Mouse (Mus musculus): ENCODE results near the gene Gnaq.
"Not testable (repeated sequence)": the region's sequence is repeated elsewhere in the genome, so short reads cannot be mapped to it uniquely, and the experiment has no call there.

The Gnaq gene

DNA sequence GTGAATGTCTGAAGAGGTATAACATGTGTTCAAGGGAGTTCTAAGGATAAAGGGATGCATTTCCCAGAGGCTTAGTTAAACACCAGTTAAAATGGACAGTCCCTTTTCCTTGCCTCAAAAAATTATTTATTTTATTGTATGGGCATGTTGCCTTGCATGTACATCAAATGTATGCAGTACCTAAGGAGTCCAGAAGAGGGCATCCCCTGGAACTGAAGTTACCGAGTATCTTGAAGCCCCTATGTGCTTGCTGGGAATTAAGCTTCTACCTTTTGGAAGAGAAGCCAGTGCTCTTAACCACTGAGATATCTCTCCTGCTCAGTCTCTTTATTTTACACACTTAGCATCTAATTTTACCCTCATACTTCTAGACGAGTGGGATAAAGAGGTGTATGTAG, 127.8 kb downstream of the Gnaq start:
- no peak for DNase-seq (ENCODE audit: low spot score)

DNA sequence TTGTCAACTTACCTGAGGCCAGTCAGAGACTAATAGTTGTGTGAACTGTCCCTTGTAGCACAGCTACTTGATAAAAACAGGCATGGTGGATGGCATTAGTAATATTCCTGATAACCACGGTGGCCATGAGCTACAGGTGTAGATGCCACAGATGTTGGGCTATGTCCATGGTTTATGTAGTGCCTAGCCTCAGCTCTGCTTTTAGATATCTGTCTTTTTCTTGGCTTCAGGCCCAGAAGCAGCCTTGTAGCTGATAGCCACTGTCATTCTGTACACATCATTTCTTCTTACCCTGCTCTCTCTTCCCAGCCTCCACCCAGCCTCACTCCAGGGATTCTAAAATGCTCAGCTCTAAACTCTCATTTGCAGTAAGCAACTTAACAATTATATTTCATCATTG, 128.3 kb downstream of the Gnaq start:
- DNase-seq (ENCODE audit: low spot score) = no peak

DNA sequence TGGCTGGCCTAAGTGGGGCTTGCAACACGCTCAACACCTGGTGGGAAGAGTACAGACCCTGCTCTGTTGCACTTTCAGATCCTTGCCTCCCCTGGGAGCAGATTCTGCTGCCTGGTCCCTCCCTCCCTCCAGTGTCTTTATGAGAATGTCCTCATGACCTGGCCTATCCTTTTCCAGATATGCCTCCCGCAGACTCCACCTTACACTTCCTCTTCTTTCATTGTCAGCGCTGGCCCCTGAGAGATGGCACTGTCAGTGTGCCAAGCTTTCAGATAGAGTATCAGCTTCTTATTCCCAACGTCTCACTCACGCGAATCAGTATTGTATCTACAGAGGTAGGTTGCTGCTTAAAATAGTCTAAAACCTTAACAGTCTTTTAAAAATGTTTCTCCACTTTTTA, 129.0 kb downstream of the Gnaq start:
- no peak for DNase-seq (ENCODE audit: low spot score)

DNA sequence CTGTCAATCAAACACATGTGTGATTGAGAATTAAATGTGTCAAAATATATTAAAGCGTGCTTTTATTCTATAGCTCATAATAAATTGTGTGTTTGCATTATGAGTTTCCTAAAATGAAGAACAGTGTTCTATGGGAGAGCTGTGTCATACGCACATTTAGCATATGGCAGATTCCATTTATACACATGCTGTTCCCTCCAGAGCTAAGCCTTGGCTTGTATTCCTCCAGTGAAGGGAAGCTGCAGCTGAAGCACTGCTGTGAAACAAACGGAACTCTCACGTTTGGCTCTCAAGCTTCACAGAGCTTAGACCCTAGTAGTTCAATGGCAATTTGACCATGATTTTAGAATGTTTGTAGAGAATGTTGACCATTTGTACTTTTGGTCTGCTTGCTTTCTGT, 129.7 kb downstream of the Gnaq start:
- DNase-seq (ENCODE audit: low spot score) = no peak

DNA sequence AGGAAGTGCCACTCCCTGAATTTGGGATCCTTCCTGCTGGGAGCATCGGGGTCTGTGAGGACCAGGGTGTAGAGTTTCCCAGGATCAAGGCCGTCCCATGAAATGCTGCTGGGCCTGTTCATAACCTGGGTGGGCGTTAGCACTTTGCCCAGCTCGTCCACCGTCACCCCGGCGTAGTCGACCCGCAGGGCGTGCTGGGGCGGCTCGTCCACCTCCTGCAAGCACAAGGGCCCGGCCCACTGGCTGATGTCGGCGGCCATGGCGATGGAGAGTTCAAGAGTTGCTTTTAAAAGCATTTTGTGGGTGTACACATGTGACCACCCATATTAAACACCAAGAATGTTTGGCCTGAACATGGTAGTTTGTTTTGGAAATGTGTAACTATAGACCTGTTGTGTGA, 134.7 kb downstream of the Gnaq start:
- DNase-seq (ENCODE audit: low spot score) = not testable (repeated sequence)

DNA sequence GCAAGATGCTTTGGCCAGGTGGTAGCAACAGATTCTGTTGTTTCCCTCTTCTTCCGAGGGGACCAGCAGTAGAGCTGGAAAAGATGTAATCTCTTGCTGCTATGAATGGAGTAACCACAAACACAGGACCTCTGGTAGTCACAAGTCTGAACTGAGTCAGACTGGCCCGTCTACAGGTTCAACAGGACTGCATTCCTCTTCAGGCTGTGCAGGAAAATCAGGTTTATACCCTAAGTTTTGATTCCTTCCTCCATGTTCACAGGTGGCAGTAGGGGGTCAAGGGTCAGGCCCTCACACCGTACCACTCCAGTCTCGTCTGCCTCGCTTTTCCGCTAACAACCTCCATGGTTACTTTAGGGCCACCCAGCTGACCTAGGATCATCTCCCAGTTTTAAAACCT, 137.6 kb downstream of the Gnaq start:
- DNase-seq (ENCODE audit: low spot score) = no peak

DNA sequence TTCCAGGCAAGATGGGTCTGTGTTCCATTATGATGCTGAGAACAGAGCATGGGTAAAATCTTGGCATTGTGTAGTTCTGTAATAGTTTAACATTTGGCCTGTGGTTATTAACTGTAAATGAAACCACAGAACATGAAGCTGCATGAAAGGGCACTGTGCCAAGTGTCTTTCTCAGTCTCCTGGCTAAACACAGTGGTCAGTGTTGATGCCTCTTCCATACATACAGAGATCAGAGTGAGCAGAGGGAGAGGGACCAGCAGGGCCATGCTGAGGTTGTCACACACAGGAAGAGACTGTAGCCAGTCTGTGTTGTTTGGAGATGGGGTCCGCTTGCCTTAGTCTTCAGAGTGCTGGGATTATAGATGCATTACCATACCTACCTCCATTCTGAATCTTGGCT, 138.4 kb downstream of the Gnaq start:
- no peak for DNase-seq (ENCODE audit: low spot score)

DNA sequence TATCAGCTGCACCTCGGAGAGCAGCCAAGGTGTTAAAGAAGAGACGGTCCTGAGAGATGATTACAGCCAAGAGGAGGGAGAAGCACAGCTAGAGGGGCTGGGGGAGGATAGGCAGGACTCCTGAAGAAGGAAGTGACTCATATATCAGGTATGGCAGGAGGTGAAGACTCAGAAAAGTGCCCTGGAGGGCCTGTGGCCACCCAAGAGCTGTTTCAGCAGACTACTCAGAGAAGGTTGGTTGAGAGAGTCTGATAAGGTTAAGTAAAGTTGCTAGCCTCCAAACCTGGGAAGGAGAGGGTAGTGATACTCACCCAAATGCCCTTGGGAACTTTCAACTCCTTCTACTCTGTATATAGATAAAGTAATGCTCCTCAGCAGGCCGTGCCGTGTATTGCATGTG, 140.4 kb downstream of the Gnaq start:
- no peak for DNase-seq (ENCODE audit: low spot score)

DNA sequence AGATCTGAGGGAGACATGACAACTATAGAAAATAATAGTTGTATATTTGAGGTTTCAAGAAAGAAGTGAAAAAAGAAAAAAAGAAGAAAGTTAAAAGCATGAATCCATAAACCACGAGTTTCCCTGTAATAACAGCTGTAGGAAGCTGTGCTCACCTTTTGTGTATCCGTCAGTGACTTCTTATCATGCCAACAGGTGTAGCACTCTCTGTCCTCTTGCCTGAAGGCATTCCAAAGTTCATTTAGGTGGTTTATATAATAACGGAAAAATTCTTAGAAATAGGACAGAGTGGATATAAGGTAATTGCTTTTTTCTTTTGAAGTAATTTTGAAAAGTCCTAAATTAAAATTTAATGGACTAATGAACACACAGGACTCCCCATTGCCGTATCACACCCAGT, 147.6 kb downstream of the Gnaq start:
- DNase-seq (ENCODE audit: low spot score) = no peak

DNA sequence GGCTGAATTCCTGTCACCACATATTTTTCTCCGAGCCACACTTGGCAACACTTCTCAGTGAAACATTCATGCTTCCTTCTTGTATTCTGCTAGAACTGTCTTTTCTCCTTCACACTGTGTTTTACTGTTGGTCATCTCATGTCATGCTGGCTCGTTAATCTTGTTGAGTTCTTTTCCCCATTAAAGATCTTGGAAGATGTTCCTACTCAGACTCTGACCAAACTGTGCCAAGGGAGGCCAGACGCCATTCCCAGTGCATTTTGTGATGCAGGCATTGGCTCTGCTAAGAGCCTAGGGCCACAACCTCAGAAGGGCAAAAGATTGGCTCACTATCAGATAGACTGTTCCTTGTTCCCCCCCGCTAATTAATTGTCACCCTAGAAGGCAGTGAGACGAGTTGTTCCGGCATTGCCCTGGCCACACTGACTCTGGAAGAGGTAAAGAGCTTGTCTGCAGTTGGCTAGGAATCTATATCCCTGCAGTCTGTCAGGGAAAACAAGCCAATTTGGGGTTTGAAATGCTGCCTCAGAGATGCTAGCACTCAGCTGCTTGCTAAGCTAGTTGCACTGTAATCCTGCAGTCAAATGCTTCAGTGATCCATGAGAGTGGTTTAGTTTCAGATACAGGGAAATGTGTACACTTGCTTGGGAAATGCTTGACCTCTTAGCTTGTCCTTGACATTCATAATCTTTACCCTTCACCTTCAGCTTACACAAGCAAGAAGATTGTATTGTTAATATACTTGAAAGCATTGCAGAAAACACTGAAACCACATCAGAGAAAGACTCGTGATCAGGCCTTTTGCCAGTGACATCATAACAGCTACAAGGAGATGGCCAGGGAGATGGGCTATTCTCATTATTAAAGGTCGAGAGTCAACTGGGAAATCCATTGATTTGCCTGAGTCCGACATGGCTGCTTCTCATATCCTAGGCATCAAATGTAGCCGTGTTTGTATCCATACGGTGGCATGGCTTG, 152.7 kb downstream of the Gnaq start:
- DNase-seq (ENCODE audit: low spot score) = no peak

DNA sequence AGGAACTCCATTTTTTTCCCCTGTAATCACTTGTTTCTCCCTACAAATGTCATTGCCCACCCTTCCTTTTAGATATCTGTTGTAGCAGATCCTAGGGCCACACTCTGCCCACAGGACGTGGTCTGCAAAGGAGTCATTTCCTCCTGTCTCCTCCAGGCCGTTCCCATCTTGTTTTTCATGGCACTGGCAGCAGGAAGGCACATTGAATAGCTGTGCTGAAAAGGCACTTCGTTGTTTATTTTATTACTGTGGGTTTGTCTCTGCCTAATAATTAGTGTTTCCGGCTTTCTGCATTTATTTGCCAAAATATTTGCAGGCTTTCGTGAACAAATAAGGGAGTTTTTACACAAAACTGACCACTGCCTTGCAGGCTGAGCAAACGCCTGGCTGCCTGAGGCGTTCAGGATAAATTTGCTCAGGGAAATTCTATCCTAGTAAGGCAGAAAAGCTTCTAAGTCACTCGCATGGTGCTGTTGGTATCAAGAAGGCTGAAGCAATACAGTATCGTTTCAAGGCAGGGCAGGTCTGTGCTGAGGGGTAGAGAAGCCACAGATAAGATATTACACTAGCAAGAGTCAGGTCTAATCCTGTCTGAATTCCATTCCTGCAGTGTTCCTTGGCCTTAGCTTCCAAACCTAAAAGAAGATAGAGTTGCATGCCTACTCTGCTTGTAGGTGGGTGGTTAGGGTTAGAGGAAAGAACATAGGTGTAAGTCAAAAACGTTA, 154.0 kb downstream of the Gnaq start:
- DNase-seq (ENCODE audit: low spot score) = no peak

DNA sequence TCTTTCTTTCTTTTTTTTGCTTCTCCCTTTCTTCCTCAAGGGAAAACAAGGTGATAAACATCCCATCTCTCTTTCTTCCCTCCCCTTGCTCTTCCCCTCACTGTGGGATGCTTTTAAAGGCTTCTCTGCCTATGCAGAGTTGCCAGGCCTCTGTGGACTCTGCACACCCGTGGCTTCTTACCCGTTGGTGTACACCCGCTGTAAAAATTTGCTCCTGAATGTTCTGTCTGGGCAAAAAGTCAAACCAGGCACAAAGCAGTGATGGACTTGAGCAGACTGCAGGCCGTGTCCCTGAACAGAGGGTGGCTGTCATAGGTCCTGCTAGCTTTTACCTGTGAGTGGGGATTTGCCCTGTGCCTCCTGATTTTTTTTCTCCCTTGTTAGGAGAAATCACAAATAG, 154.7 kb downstream of the Gnaq start:
- no peak for DNase-seq (ENCODE audit: low spot score)

DNA sequence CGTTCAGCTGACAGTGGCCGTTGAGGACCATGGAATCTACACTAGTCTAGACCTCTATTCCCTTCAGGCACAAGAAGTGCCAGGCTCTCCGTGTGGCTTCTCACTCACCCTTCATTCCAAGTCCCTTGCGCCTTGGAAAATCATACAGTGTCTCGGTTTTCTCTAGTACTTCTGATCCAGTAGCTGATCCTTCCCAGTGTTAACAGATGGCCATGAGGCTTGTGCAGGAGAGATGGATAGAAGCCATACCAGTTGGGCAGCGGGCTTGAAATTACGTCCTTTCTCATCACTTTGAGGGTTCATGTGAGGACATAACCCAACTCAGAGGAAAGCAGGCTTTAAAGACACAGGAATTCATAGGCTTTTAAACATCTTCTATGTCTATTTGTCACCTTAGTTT, 155.3 kb downstream of the Gnaq start:
- DNase-seq (ENCODE audit: low spot score) = no peak

DNA sequence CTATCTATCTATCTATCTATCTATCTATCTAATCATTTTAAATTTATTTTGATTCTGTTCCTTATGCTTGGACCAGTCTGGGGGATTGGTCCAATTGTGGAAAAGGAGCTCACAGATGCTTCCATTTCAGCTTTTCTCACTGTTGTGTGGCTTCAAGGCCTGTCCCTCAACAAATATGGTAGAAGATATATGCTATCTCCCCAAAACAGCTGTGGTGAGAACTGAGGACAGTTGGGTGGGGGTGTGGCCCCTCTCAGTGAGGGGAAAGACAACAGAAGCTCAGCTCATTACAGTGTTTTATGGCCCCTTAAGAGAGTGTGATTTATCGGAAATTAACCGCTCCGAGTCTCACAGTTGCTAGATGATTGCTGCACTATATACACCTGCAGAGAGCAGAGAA, 158.5 kb downstream of the Gnaq start:
- no peak for DNase-seq (ENCODE audit: low spot score)

DNA sequence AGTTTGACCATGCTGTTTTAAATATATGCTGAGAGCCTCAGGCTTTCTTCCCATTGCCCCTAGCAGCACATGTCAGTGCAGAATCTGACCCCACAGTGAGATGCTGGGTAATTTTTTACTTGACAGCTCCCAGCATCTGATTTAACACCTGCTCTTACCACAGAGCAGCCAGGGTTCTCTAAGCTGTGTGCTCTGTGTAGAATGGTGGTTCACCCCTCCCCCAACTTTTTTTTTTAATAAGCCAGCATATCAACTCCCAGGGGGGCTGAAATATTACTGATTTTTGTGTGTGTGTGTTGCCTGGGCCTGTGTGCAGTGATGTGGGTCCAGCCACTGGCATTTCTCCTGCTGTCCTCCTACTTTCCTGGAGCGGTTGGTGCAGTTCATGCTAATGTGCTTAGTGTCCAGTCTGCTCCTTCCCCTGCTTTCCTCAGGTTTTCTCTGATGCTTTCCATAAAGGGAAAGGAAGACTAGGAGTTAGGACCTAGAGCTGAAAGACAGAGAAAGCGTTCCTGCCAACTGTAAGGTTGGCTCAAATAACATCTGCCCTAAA, 159.5 kb downstream of the Gnaq start:
- DNase-seq (ENCODE audit: low spot score) = no peak

DNA sequence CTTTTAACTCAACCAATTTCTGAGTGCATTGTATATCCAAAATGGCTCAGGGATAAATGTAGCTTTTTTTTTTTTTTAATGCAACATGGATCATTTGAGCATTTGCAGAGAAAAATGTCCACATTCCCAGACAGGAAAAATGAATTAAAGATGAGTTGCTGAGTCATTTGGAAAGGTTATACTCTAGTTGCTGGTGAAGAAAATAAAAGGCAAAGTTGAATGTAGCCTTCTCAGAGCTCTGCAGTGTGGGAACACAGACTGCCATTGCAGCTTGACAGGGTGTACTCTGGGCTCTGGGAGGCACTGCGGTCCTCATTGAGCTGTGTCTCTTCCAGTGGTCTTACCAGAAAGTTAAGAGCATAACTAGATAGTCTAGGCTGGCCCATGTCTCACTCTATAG, 160.3 kb downstream of the Gnaq start:
- DNase-seq (ENCODE audit: low spot score) = no peak

DNA sequence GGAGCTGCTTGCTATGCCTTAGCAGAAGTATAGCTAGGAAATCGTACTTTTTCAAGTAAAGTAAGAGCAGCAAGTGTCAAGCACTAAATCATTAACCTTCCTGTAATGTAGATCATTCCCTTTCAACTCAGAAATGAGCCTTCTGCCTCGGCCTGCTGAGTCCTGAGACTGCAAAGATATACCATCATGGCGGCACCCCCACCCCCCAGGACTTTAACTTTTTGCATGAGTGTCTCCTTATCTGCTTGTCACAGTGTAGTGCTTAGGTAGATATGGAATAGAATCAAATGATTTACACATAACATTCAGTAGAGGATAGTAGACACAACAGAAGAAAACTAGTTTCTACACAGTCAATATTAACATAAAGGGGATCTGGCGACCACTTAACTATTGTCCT, 167.8 kb downstream of the Gnaq start:
- no peak for DNase-seq (ENCODE audit: low spot score)

DNA sequence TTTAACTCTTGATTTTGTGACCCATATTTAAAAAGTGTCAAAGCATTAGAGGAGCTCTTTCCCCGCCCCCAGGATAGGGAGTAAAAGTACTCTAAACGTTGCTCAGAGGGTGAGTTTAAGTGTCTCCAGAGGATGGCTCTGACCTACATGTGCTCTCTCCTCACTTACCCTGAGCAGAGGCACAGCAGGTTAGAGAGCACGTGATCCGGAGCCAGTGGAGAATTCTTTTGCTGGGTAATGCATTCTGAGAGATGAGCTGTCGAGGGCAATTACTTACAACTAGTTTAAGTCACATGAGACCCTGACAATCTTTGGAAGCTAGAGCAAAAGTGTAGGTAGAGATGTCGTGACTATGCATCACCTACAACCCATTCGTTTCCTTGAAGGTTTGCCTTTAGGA, 168.7 kb downstream of the Gnaq start:
- no peak for DNase-seq (ENCODE audit: low spot score)

DNA sequence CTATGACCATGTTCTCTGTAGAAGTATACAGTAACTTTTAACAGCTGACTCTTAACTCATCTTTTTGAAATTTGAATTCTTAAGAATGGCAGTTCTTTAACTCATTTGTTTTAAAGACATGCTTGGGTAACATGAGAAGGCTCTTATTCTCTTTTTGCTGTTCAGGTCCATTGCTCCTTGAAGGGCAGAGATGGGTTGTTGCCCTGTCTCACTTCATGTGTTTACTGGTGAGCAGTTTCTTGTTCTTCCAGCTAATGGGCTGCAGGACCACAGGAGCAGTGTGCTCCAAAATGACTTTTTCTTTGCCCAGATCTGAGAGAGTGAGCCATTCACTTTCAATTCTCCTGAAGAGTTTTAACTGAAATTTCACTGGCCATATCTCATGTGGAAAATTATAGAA, 176.4 kb downstream of the Gnaq start:
- DNase-seq (ENCODE audit: low spot score) = no peak

DNA sequence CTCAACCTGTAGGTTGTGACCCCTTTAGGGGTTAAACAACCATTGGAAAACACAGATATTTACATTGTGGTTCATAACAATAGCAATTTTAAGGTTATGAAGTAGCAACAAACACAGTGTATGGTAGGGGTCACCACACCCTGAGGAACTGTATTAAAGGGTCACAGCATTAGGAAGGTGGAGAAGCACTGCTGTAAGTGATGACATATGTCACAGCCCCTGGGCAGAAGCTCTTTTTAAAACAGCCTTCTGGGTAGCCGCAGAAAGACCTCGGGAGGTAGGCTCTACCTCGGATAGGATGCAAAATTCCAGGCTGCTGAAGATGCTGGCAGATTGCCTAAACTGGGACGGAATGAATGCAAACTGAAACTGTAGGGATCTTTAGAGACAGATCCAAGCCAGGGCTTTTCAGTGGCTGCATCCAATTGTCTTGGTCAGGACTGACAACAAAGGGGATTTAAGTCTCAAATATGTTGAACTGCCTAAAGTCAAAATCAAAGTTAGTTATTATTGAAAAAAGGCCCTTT, 181.7 kb downstream of the Gnaq start:
- DNase-seq (ENCODE audit: low spot score) = no peak

DNA sequence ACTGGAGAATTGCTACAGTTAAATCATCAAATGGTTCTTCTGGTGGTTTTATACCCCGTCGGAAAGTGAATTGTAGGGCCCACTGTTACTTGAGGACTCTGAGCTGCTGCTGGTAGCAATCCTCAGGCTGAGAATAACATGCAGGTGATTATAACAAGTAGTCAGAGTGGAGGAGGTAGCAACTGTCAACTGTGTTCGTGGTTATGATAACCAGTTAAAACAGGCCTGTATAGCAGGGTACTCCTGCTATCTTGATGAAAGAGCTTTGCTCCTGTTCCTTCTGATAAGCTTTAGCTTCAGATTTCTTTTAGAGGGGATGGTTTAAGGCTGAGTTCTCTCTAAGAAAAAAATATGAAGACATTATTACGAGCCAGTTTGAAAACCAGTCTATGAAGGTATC, 182.9 kb downstream of the Gnaq start:
- DNase-seq (ENCODE audit: low spot score) = no peak

DNA sequence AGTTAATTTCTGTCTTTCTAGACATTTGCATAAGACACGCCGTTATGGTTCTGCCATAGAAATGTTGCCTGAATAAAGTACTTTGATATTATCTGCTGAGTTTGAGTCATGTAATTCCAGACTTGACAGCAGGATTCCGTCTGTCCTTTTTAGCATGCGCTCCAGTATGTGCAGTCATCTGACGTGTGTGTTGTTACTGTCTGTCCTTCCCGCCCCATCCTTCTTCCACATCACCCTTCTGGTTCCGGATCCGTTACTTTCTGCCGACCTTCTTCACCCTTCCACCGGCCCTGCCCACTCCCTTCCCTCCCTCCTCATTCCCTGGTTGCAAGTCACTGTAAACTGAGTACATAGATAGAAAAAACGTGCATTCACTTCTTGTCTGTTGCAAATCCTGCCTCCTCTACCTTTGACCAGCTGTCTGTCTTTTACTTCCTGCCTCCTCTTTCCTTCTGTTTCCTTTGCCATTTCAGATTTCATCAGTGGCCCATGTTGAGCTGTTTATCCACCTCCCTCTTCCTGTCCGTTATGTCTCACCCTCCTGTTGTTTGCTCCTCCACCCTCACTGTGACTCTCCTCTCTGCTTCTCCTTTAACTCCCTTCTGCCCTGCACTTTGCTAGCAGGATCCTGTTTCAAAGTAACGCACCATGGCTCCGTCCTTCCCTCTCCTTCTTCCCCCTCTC, 185.6 kb downstream of the Gnaq start:
- no peak for DNase-seq (ENCODE audit: low spot score)
